Mouse (Mus musculus): ENCODE measurements around the gene Ptch1.

The Ptch1 gene

DNA sequence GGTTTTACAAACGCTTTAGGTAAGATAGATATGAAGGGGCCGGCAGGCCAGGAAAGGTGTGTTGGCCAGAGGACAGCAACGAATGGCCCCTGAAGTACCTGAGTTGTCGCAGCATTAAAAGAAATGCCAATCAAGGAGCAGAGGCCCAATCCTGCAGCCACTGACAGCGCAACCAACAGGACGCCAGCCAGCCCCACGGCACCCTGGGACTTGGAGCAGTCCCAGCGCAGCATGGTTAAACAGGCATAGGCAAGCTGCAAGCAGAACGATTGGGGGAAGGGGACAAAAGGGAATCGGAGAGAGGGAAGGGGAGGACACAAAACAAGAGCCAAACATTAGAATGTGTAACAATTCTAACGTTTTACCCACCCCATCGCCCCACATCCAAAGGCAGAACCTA, 32.8 kb downstream of the Ptch1 start:
- in situ Hi-C loops (cut with MboI, MseI): no loop called here

DNA sequence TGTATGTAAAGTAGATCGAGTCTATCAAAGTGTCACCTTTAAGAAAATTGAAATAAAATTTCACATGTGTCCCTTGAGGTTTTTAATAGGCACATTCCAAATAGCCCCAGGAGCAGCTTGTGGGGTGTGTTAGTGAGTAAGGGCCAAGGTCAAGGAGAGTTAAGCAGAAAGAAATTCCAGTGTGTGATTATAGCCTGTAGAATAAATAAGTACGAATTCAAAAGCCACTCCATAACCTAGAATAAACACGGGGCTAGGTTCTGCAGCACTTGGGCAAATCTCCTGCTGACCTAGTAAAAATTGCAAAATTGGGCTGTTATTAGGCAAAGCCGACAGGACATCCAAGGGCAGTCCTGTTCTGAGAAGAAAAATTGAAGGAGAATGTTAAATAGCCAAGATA, 38.4 kb downstream of the Ptch1 start:
- in situ Hi-C loops (cut with MboI, MseI): no loop called here

DNA sequence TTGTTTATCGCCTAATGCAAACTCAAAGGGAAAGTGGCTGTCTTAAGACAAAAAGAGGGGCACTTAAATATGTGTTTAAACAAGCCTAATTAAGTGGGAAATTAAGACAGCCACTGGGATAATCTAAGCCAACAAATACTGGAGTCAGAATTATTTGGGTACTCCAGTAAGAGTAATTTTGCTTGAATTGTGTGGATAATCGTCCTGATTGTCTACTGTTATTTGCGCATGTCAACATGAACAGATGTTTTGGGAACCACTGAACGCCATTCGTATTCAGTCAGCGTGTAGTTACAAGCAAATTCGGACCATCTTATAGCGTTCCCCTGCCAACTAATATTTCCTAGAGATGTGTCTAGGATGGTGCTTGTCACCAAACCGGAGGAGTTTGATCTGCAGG, 42.5 kb downstream of the Ptch1 start:
- in situ Hi-C loops (cut with MboI, MseI): no loop called here

DNA sequence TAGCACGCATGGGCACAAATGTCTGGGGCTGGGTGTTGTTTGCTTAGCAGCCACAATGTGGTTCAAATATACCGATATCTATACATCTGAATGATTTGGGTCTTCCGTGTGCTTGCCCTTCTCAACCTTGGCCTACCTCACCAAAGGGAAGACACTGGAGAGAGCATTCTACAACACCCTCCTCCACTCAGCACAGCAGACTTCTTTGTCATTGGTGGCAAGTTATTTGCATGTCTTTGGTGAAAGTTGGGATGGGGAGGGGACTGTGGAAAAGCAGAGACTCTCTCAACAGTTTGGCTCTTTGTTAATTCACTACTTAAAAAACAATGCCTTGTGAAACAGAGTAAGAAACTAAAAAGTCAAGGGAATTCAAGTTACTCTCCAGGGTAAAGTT, 43.0 kb downstream of the Ptch1 start:
- in situ Hi-C loops (cut with MboI, MseI): no loop called here

GRCm38 (mm10) chr13:63529602-63530370, 43.6 kb downstream of the Ptch1 start:
- in situ Hi-C loops (cut with MboI, MseI): loop anchor here (10.0 kb wide), 1 partner anchor 255 kb away; no protein-coding TSS in a partner anchor

GRCm38 (mm10) chr13:63528852-63529251, 44.5 kb downstream of the Ptch1 start:
- in situ Hi-C loops (cut with MboI, MseI): loop anchor here (10.0 kb wide), 1 partner anchor 254 kb away; no protein-coding TSS in a partner anchor

GRCm38 (mm10) chr13:63528164-63528675, 45.2 kb downstream of the Ptch1 start:
- in situ Hi-C loops (cut with MboI, MseI): loop anchor here (10.0 kb wide), 1 partner anchor 253 kb away; no protein-coding TSS in a partner anchor

DNA sequence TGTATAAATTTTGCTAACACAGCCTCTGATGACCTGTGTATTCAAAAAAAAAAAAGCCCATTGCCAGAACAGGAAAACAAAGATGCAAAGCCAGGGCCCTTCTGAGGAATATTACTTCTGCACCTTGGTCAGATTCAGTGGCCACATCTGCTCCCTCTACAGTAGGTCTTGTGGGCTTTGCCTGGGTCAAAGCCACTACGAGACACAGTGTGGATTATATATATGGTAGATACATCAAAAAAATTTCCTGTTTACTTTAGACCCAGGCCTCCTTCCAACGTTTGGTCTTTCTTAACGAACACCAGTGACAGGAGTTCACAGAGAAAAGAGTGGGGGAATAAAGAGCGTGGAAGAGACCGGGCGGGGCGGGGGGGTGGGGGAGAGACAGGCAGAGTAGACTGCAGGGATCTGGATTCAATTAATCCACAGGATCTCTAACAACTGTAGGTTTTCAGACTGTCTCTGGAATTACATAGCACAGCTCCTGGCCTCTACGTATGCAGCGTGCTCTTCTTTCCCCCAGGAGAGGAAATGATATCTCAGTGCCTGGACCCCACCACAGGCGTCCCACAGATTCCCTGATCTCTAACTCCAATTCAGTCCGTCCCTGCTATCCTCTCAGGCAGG, 47.7 kb downstream of the Ptch1 start:
- in situ Hi-C loops (cut with MboI, MseI): loop anchor here (10.0 kb wide), 1 partner anchor 251 kb away; no protein-coding TSS in a partner anchor

GRCm38 (mm10) chr13:63524608-63525570, 48.5 kb downstream of the Ptch1 start:
- in situ Hi-C loops (cut with MboI, MseI): loop anchor here (10.0 kb wide), 1 partner anchor 250 kb away; no protein-coding TSS in a partner anchor

DNA sequence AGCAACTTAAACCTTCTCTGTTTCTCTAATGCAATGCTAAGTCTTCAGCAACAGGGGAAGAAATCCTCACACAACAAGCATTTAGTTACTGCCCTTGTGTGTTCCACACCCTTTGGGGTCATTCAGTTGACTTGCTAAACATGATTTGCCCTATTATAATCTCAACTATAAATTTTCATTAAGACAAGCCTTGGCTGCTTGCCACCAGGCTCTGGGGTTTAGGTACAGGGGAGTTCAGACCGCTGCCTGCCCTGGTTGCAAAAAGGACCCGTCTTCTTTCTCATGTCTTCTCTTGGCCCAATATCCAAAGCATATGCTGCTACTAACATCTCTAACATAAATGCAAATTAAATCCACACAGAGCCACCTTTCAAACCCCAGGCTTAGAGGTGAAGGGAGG, 49.3 kb downstream of the Ptch1 start:
- in situ Hi-C loops (cut with MboI, MseI): loop anchor here (10.0 kb wide), 1 partner anchor 249 kb away; no protein-coding TSS in a partner anchor

DNA sequence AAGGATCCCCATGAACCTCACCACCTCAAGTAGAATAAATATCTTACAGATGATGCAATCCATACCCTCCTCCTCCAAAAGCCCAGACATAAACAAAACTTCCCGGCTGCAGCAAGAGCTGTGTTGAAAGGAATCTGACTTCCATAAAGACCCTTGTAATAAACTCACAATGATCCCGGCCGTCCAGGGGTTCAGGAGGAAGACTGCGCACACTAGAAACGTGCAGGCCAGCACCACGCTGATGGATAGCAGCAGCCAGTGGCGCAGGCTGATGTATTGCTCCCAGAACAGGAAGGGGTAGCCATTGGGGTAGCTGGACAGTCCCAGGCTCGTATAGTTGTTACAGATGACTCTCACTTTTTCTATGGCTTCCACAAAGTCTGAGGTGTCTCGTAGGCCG, 50.6 kb downstream of the Ptch1 start:
- in situ Hi-C loops (cut with MboI, MseI): loop anchor here (10.0 kb wide), 1 partner anchor 248 kb away; no protein-coding TSS in a partner anchor

DNA sequence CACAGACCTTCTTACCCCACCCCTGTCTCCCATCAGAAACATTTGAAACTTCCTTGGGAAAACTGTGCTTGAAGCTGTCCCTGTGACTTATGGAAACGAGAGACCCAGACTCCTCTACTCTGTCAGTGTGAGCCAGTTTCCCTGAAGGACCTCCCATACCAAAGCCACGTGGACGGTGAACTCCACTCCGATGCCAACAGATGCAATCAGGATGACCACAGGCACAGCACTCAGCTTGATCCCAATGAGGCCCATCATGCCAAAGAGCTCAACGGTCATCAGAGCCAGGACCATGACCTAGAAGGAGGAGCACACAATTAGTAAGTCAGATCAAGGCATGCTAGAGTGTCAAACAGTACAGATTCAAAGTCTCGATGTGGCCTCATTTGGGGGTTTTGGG, 53.3 kb downstream of the Ptch1 start:
- in situ Hi-C loops (cut with MboI, MseI): loop anchor here (10.0 kb wide), 1 partner anchor 245 kb away; no protein-coding TSS in a partner anchor

- in situ Hi-C loops (cut with MboI, MseI): no loop called here
Measured at GRCm38 (mm10) chr13:63516535-63516934, 56.9 kb downstream of the Ptch1 start.

DNA sequence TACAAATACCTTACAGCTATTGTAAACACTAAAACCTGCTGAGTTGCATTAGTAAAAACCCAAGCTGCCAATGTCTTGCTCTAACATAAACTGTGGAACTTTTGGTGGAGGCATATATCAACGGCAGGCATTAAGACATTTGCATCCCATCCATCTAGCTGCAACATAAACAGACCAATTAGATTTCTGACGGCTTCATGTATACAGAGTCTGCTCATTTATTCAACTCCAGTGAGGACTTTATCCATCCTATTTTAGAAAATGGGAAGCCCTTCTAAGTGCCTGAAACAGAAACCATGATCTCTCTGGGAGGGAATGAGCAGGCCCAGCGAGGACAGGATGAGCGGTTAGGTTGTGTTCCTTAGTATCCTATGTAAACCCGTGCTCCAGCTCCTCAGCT, 57.9 kb downstream of the Ptch1 start:
- in situ Hi-C loops (cut with MboI, MseI): no loop called here

- in situ Hi-C loops (cut with MboI, MseI): no loop called here
Measured at GRCm38 (mm10) chr13:63514931-63515360, 58.5 kb downstream of the Ptch1 start.

- in situ Hi-C loops (cut with MboI, MseI): no loop called here
Measured at GRCm38 (mm10) chr13:63513374-63514098, 59.9 kb downstream of the Ptch1 start.

DNA sequence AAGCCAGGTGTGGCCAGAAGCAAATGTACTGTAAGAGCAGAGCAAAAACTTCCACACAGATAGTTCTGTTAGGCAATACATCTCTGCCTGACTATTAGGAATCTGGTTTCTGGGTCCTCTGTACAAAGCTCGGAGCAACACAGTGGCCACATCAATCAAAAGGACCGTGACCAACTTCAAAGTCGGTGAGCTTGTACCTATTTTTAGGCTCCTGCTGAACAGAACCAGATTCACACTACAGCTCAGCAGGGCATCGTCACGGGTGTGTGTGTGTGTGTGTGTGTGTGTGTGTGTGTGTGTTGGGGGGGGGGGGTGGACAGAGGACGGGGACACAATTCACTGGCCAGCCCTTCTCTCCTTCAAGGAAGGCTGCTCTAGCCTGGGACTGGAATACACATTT, 61.0 kb downstream of the Ptch1 start:
- in situ Hi-C loops (cut with MboI, MseI): no loop called here

- in situ Hi-C loops (cut with MboI, MseI): no loop called here
Measured at GRCm38 (mm10) chr13:63507821-63508220, 65.6 kb downstream of the Ptch1 start.

DNA sequence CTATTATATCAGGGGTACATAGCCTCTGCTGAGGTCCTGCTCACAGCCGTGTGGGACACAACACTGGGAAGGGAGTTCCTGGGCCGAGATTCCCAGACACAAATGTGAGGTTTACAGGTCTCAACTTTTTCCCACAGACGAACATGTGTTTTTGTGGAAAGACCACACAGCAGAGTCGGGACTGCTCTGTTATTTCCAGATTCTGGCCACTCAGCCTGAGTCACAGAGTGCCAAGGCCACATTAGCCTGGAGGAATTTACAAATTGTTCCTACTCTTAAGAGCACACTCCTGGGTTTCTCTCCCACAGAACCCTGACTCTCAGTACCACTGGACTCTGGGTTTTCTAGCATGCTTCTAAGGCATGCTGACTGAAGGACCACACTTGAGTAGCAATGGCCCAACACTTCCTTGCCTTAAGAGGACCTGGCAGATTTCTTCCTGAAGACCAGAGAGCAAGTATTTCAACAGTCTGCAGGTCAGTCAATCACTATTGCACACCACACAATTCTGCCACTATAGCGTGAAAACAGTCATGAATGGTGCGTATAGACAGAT, 66.3 kb downstream of the Ptch1 start:
- in situ Hi-C loops (cut with MboI, MseI): no loop called here

- in situ Hi-C loops (cut with MboI, MseI): no loop called here
Measured at GRCm38 (mm10) chr13:63506364-63506763, 67.0 kb downstream of the Ptch1 start.
